Mouse (Mus musculus) urinary bladder, adult 2 months (tissue): ENCODE measurements around the gene Pla2g4d. TPM values are rescaled to one million over a fixed set of nuclear protein-coding genes. Genes with fewer than 3 reads are reported as not detected.
"Not testable (repeated sequence)": the region's sequence is repeated elsewhere in the genome, so short reads cannot be mapped to it uniquely, and the experiment has no call there.

Experiments
- DNase-seq: peaks from one replicate; pipeline ENCODE4 v3.0.0; 2022; ENCODE audit warnings: low spot score
- polyA plus RNA-seq: library from polyadenylated mRNA; depleted of rRNA; stranded (reverse); fragments of >200 nt; gene quantifications from 2 replicates; pipeline ENCODE4 v1.2.3, GENCODE M21; 2012; rRNA removed

Pla2g4d gene
- polyA plus RNA-seq, 1 experiment = not detected

GRCm38 (mm10) chr2:120261346-120261745 lies 27.7 kb downstream of the Pla2g4d start:
- no peak for DNase-seq

- DNase-seq = no peak
Observed at GRCm38 (mm10) chr2:120256259-120256658, 32.7 kb downstream of the Pla2g4d start.

GRCm38 (mm10) chr2:120252644-120253043 lies 36.4 kb downstream of the Pla2g4d start:
- no peak for DNase-seq

- no peak for DNase-seq
Observed at GRCm38 (mm10) chr2:120245421-120246016, 43.5 kb downstream of the Pla2g4d start.

GRCm38 (mm10) chr2:120244679-120245420 lies 44.1 kb downstream of the Pla2g4d start, which contains the start of gene Pla2g4e:
Gene Pla2g4e (minus strand): TSS chr2:120245335.
- no peak for DNase-seq

- DNase-seq = no peak
Observed at GRCm38 (mm10) chr2:120243995-120244394, 45.0 kb downstream of the Pla2g4d start.

GRCm38 (mm10) chr2:120242791-120243467 lies 46.1 kb downstream of the Pla2g4d start:
- DNase-seq = no peak

- not testable (repeated sequence) for DNase-seq
Observed at GRCm38 (mm10) chr2:120238733-120239132, 50.3 kb downstream of the Pla2g4d start.

GRCm38 (mm10) chr2:120237784-120238183 lies 51.2 kb downstream of the Pla2g4d start:
- DNase-seq = no peak

GRCm38 (mm10) chr2:120235947-120236640 lies 52.9 kb downstream of the Pla2g4d start:
- DNase-seq = no peak

GRCm38 (mm10) chr2:120235381-120235780 lies 53.6 kb downstream of the Pla2g4d start:
- DNase-seq = no peak

- DNase-seq = no peak
Observed at GRCm38 (mm10) chr2:120231642-120232041, 57.4 kb downstream of the Pla2g4d start.

Other genes starting within 250 kb of the Pla2g4d start
- 142 and 166 TPM in 2 replicates for gene Ehd4, start 134.6 kb downstream of the Pla2g4d start, polyA plus RNA-seq
- gene Pla2g4e, start 43.9 kb downstream of the Pla2g4d start, polyA plus RNA-seq = 0.72 and 0.80 TPM in 2 replicates
- 0.96 and 1.2 TPM in 2 replicates for gene Pla2g4f, start 25.0 kb upstream of the Pla2g4d start, polyA plus RNA-seq
- 26.4 and 26.6 TPM in 2 replicates for gene Vps39, start 63.9 kb upstream of the Pla2g4d start, polyA plus RNA-seq
- 13.5 and 14.7 TPM in 2 replicates for gene Ganc, start 114.7 kb upstream of the Pla2g4d start, polyA plus RNA-seq
- 26.2 and 30.7 TPM in 2 replicates for gene Tmem87a, start 114.9 kb upstream of the Pla2g4d start, polyA plus RNA-seq
- gene Capn3, start 166.8 kb upstream of the Pla2g4d start, polyA plus RNA-seq = 2.4 and 2.6 TPM in 2 replicates